Mouse (Mus musculus): ENCODE results near the gene Coa4. TPM values are rescaled to one million over a fixed set of nuclear protein-coding genes. Genes with fewer than 3 reads are reported as not detected.

The Coa4 gene
- polyA plus RNA-seq, 1 experiment from 2014 or later = 20.8 TPM

GRCm38 (mm10) chr7:100504740-100505487, 32.0 kb upstream of the Coa4 start:
- Histone ChIP-seq H3K4me3 (replicated peaks) (no peak overlapping the region), H3K36me3 (0 out of 2 replicates have a peak, but pooled peaks cover under 1% of the 10 kb centered on the region), H3K4me2 (replicated peaks) (no peak overlapping the region), H3K9me3 (replicated peaks) (no peaks in the 10 kb centered on the region), H3K27ac (replicated peaks) (no peak overlapping the region), H3K4me1 (no peaks in the 10 kb centered on the region), H3K9ac (no peak overlapping the region), H3K27me3 (no peaks in the 10 kb centered on the region; the same call in 1 of the 2 replicates)
- ATAC-seq (ENCODE audit: insufficient number of reproducible peaks, low FRiP score, low TSS enrichment, low read depth) = no peak
- WGBS = 76% methylated on average over 13 of the region's 13 CpGs

GRCm38 (mm10) chr7:100506494-100506893, 30.4 kb upstream of the Coa4 start:
- no peak overlapping the region for H3K4me3 ChIP-seq (replicated peaks)
- ATAC-seq (ENCODE audit: insufficient number of reproducible peaks, low FRiP score, low TSS enrichment, low read depth) = no peak
- H3K27ac ChIP-seq (replicated peaks) = no peak overlapping the region
- no peaks in the 10 kb centered on the region for H3K36me3 ChIP-seq
- H3K27me3 ChIP-seq = no peaks in the 10 kb centered on the region; the same call in 1 of the 2 replicates
- no peaks in the 10 kb centered on the region for H3K9me3 ChIP-seq (replicated peaks)
- 64% methylated on average over 4 of the region's 4 CpGs for WGBS
- no peak overlapping the region for H3K4me2 ChIP-seq (replicated peaks)
- H3K4me1 ChIP-seq = no peaks in the 10 kb centered on the region
- no peak overlapping the region for H3K9ac ChIP-seq

GRCm38 (mm10) chr7:100508670-100509069, 28.2 kb upstream of the Coa4 start:
- Histone ChIP-seq H3K4me1 (no peaks in the 10 kb centered on the region), H3K36me3 (no peaks in the 10 kb centered on the region), H3K4me2 (replicated peaks) (no peak overlapping the region), H3K27me3 (no peaks in the 10 kb centered on the region; the same call in 1 of the 2 replicates), H3K4me3 (replicated peaks) (no peak overlapping the region), H3K9ac (no peak overlapping the region), H3K9me3 (replicated peaks) (no peaks in the 10 kb centered on the region), H3K27ac (replicated peaks) (no peak overlapping the region)
- WGBS = 70% methylated on average over 3 of the region's 3 CpGs
- ATAC-seq (ENCODE audit: insufficient number of reproducible peaks, low FRiP score, low TSS enrichment, low read depth) = no peak

- H3K9ac ChIP-seq = no peak overlapping the region
- H3K27me3 ChIP-seq = no peaks in the 10 kb centered on the region
- 79% methylated on average over 8 of the region's 8 CpGs for WGBS
- H3K36me3 ChIP-seq = no peaks in the 10 kb centered on the region
- ATAC-seq (ENCODE audit: insufficient number of reproducible peaks, low FRiP score, low TSS enrichment, low read depth) = no peak
- H3K27ac ChIP-seq (replicated peaks) = no peak overlapping the region
- no peak overlapping the region for H3K4me3 ChIP-seq (replicated peaks)
- H3K4me1 ChIP-seq = no peaks in the 10 kb centered on the region
- H3K4me2 ChIP-seq (replicated peaks) = no peak overlapping the region
- H3K9me3 ChIP-seq (replicated peaks) = no peaks in the 10 kb centered on the region
Measured at GRCm38 (mm10) chr7:100511602-100512001, 25.3 kb upstream of the Coa4 start.

GRCm38 (mm10) chr7:100514573-100514972, 22.3 kb upstream of the Coa4 start, which contains the start of gene Dnajb13:
Gene Dnajb13 (minus strand): TSS chr7:100514960.
- no peak within 1 kb of the TSS for H3K4me3 ChIP-seq (replicated peaks)
- no peak within 1 kb of the TSS for H3K9ac ChIP-seq
- 50% methylated on average over 11 of the region's 11 CpGs for WGBS
- no peaks in the 10 kb centered on the region for H3K27me3 ChIP-seq
- no peak for ATAC-seq (ENCODE audit: insufficient number of reproducible peaks, low FRiP score, low TSS enrichment, low read depth)
- H3K4me2 ChIP-seq (replicated peaks) = no peak within 1 kb of the TSS
- H3K27ac ChIP-seq (replicated peaks) = no peak within 1 kb of the TSS
- H3K36me3 ChIP-seq = no peaks in the 10 kb centered on the region
- H3K9me3 ChIP-seq (replicated peaks) = no peaks in the 10 kb centered on the region
- no peaks in the 10 kb centered on the region for H3K4me1 ChIP-seq

- Histone ChIP-seq H3K4me3 (replicated peaks) (no peak overlapping the region), H3K4me1 (no peaks in the 10 kb centered on the region), H3K27ac (replicated peaks) (no peak overlapping the region), H3K36me3 (no peaks in the 10 kb centered on the region), H3K9ac (no peak overlapping the region), H3K9me3 (replicated peaks) (no peaks in the 10 kb centered on the region), H3K4me2 (replicated peaks) (no peak overlapping the region), H3K27me3 (no peaks in the 10 kb centered on the region)
- no peak for ATAC-seq (ENCODE audit: insufficient number of reproducible peaks, low FRiP score, low TSS enrichment, low read depth)
- WGBS = 66% methylated on average over 7 of the region's 7 CpGs
Measured at GRCm38 (mm10) chr7:100520204-100520603, 16.7 kb upstream of the Coa4 start.

GRCm38 (mm10) chr7:100520663-100521285, 16.1 kb upstream of the Coa4 start:
- Histone ChIP-seq H3K4me3 (replicated peaks) (no peak overlapping the region), H3K9ac (no peak overlapping the region), H3K9me3 (replicated peaks) (no peaks in the 10 kb centered on the region), H3K27ac (replicated peaks) (no peak overlapping the region), H3K4me2 (replicated peaks) (peak overlapping the region; percentile 28; the same call in 1 of the 2 replicates), H3K4me1 (no peaks in the 10 kb centered on the region), H3K27me3 (no peaks in the 10 kb centered on the region), H3K36me3 (no peaks in the 10 kb centered on the region)
- ATAC-seq (ENCODE audit: insufficient number of reproducible peaks, low FRiP score, low TSS enrichment, low read depth) = peak; percentile 34; the same call in 1 of the 2 replicates
- WGBS = 21% methylated on average over 10 of the region's 10 CpGs

GRCm38 (mm10) chr7:100522222-100522621, 14.6 kb upstream of the Coa4 start:
- no peak overlapping the region for H3K27ac ChIP-seq (replicated peaks)
- no peak overlapping the region for H3K4me2 ChIP-seq (replicated peaks)
- no peaks in the 10 kb centered on the region for H3K36me3 ChIP-seq
- ATAC-seq (ENCODE audit: insufficient number of reproducible peaks, low FRiP score, low TSS enrichment, low read depth) = no peak
- H3K27me3 ChIP-seq = no peaks in the 10 kb centered on the region
- WGBS = 69% methylated on average over 3 of the region's 3 CpGs
- no peaks in the 10 kb centered on the region for H3K9me3 ChIP-seq (replicated peaks)
- H3K4me3 ChIP-seq (replicated peaks) = no peak overlapping the region
- no peaks in the 10 kb centered on the region for H3K4me1 ChIP-seq
- H3K9ac ChIP-seq = no peak overlapping the region

GRCm38 (mm10) chr7:100524669-100525068, 12.2 kb upstream of the Coa4 start:
- WGBS = 58% methylated on average over 8 of the region's 8 CpGs
- H3K36me3 ChIP-seq = no peaks in the 10 kb centered on the region
- ATAC-seq (ENCODE audit: insufficient number of reproducible peaks, low FRiP score, low TSS enrichment, low read depth) = no peak

GRCm38 (mm10) chr7:100530766-100531165, 6.1 kb upstream of the Coa4 start:
- H3K4me1 ChIP-seq = no peaks in the 10 kb centered on the region
- no peak for ATAC-seq (ENCODE audit: insufficient number of reproducible peaks, low FRiP score, low TSS enrichment, low read depth)
- H3K9me3 ChIP-seq (replicated peaks) = no peaks in the 10 kb centered on the region
- no peak overlapping the region for H3K4me3 ChIP-seq (replicated peaks)
- H3K27me3 ChIP-seq = no peaks in the 10 kb centered on the region
- H3K36me3 ChIP-seq = no peaks in the 10 kb centered on the region
- 88% methylated on average over 5 of the region's 5 CpGs for WGBS
- H3K9ac ChIP-seq = no peak overlapping the region
- no peak overlapping the region for H3K4me2 ChIP-seq (replicated peaks)
- H3K27ac ChIP-seq (replicated peaks) = no peak overlapping the region

More at GRCm38 (mm10) chr7:100524669-100525068, 12.2 kb upstream of the Coa4 start:
- H3K9me3 ChIP-seq (replicated peaks) = no peaks in the 10 kb centered on the region
- no peaks in the 10 kb centered on the region for H3K27me3 ChIP-seq
- no peak overlapping the region for H3K4me2 ChIP-seq (replicated peaks)
- H3K4me3 ChIP-seq (replicated peaks) = no peak overlapping the region
- no peak overlapping the region for H3K27ac ChIP-seq (replicated peaks)
- no peak overlapping the region for H3K9ac ChIP-seq
- H3K4me1 ChIP-seq = no peaks in the 10 kb centered on the region

GRCm38 (mm10) chr7:100533503-100533902, 3.4 kb upstream of the Coa4 start:
- WGBS = 66% methylated on average over 2 of the region's 2 CpGs
- H3K4me2 ChIP-seq (replicated peaks) = no peak overlapping the region
- no peak overlapping the region for H3K27ac ChIP-seq (replicated peaks)
- H3K9me3 ChIP-seq (replicated peaks) = no peaks in the 10 kb centered on the region
- H3K27me3 ChIP-seq = no peaks in the 10 kb centered on the region
- ATAC-seq (ENCODE audit: insufficient number of reproducible peaks, low FRiP score, low TSS enrichment, low read depth) = no peak
- H3K4me1 ChIP-seq = 0 out of 2 replicates have a peak, but pooled peaks cover 5% of the 10 kb centered on the region
- no peak overlapping the region for H3K9ac ChIP-seq
- no peaks in the 10 kb centered on the region for H3K36me3 ChIP-seq
- no peak overlapping the region for H3K4me3 ChIP-seq (replicated peaks)

All from embryonic facial prominence, embryonic 15.5 days (tissue).